Mouse (Mus musculus) forebrain, embryonic 11.5 days (tissue): Measurements from ENCODE around the gene Slc34a3. TPM values are rescaled to one million over a fixed set of nuclear protein-coding genes. Genes with fewer than 3 reads are reported as not detected.
A peak's percentile ranks its signal among the peaks of the same experiment; 100 is the strongest.

Experiments
- ATAC-seq: fragments of 200-750 bp; cut with Nextera tagmentation; replicated peaks from 2 replicates; pipeline ENCODE4 v1.8.0; 2017; ENCODE audit warnings: moderate TSS enrichment; ENCODE audit not compliant: low FRiP score
- DNase-seq: peaks from one replicate; pipeline ENCODE4 v3.0.0-alpha.2; 2017; ENCODE audit warnings: low spot score
- H3K27ac ChIP-seq: fragments of 300-500 bp; sonication (generic); 2 replicates; pipeline ENCODE4 v1.5.1; 2014; ENCODE audit warnings: low read depth, low read length
- H3K27me3 ChIP-seq: fragments of 300-500 bp; sonication (generic); 2 replicates; pipeline ENCODE4 v1.6.1; 2014; ENCODE audit warnings: mild to moderate bottlenecking, low read length, mixed read lengths; ENCODE audit not compliant: control insufficient read depth, insufficient read depth
- H3K36me3 ChIP-seq: fragments of 300-500 bp; sonication (generic); 2 replicates; pipeline ENCODE4 v1.6.1; 2014; ENCODE audit warnings: mild to moderate bottlenecking, low read length, moderate library complexity, mixed read lengths; ENCODE audit not compliant: control insufficient read depth, insufficient read depth
- H3K4me1 ChIP-seq: fragments of 300-500 bp; sonication (generic); replicated peaks from 2 replicates; pipeline ENCODE4 v1.6.1; 2014; ENCODE audit warnings: low read length, mixed read lengths; ENCODE audit not compliant: control insufficient read depth, insufficient read depth
- H3K4me2 ChIP-seq: fragments of 300-500 bp; sonication (generic); 2 replicates; pipeline ENCODE4 v1.6.1; 2014; ENCODE audit warnings: low read depth, mild to moderate bottlenecking, low read length, moderate library complexity, mixed read lengths; ENCODE audit not compliant: severe bottlenecking
- H3K4me3 ChIP-seq: fragments of 300-500 bp; sonication (generic); 2 replicates; pipeline ENCODE4 v1.5.1; 2014; ENCODE audit warnings: low read depth, low read length
- H3K9ac ChIP-seq: fragments of 300-500 bp; sonication (generic); 2 replicates; pipeline ENCODE4 v1.6.1; 2014; ENCODE audit warnings: low read length
- H3K9me3 ChIP-seq: fragments of 300-500 bp; sonication (generic); 2 replicates; pipeline ENCODE4 v1.6.1; 2016; ENCODE audit warnings: low read length, mixed read lengths; ENCODE audit not compliant: control insufficient read depth
- WGBS: fragments of 180-500 bp; shearing (Covaris S2); extraction: QIAGEN DNeasy Blood & Tissue Kit; methylation state at CpG from one replicate; pipeline ENCODE4 v1.1.7; 2014; 5-methylcytosine and 5-hydroxymethylcytosine counted together
- polyA plus RNA-seq: library from polyadenylated mRNA; unstranded; fragments of >200 nt; fragmentation: Nextera tagmentation; extraction: Ambion mirVana; gene quantifications from 2 replicates; pipeline ENCODE4 v1.2.1, GENCODE M21; 2014

The Slc34a3 gene
- polyA plus RNA-seq, 1 experiment from 2014 or later, result not detected

DNA sequence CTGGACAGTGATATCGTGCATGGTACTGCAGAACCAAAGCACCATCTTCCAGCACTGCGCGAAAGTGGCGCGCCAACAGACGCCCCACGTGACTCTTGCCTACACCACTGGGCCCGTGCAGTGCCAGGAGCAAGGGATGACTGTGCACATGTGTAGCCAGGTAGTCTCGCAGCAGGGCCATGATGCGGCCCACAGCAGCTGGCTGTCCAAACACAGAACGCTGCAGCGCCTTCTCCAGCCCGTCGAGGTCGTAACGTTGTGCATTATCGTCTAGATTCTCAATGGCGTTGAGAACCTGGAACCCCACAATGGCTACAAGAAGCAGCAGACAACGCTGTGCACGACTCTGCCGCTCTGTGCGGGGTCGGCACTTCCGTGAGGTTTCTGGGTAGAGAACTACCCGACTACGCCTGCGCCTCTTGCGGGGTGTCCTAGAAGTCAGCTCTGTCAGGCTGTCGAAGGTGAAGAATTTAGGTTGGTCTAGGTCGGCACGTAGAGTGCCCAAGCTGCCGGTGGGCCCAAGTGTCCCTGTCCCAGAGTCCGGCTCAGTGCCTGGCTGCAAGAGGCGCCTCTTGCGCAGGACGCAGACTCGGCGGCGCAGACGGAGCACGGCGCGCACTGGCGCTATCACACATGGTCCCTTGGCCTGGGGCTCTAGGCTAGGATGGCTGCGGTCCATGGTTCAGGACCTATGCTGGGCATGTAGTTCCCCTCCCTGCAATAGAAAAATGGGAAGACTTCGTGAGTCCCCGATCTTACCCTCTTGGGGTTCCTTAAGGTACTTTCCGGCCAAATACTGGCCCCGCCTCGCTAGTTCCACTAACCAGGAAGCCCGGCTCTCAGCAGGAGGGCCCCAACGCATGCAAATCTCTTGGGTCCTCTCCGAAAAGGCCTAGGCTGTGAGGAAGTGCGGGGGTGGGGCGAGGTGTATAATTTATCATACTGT is 38.7 kb downstream of the Slc34a3 start:
- ATAC-seq (no peak), DNase-seq (no peak)
- H3K4me1 ChIP-seq, result no peaks in the 10 kb centered on the region; the same call in 1 of the 2 replicates
- H3K27ac ChIP-seq, result no peak overlapping the region
- H3K9ac ChIP-seq, result no peak overlapping the region
- no peaks in the 10 kb centered on the region for H3K9me3 ChIP-seq
- whole genome bisulfite sequencing, result 22% methylated on average over 55 of the region's 55 CpGs
- 0 out of 2 replicates have a peak overlapping the region, but pooled peaks have one; percentile 15 for H3K4me2 ChIP-seq
- peaks cover 6% of the 10 kb centered on the region for H3K36me3 ChIP-seq
- H3K27me3 ChIP-seq, result peaks cover 23% of the 10 kb centered on the region
- H3K4me3 ChIP-seq, result no peak overlapping the region

DNA sequence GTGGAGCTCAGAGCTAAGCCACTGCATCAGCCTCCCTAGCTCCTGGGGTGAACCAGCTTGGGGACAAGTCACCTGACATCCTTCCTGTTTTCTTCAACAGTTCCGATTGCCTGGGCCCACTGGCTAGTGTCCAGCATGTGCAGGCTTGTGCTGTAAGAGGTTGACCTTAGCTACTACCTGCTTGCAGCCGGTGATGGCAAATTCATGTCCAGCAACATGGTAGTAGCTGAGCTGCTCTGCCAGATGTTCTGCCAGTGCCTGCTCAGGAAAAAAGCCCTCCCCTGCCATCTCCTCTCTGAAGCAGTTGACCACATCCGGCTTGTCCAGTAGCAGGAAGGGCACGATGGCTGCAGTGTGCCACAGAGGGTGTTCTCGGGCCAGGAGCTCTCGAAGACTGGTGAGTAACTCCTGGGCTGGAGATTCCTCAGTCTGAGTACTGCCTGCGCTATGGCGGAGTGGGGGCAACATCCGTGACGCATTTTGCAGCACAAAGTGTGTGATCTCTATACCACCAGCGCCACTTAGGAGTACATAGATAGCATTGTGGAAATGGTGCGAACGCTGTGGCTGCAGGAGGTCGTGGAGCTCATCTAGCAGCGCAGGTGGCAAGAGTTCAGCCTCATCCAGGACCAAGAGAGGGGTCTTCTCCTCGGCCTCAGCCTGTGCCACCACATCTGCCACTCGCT is 39.5 kb downstream of the Slc34a3 start:
- DNase-seq (no peak), ATAC-seq (no peak)
- 85% methylated on average over 17 of the region's 17 CpGs for WGBS
- H3K27me3 ChIP-seq, result peaks cover 23% of the 10 kb centered on the region
- no peak overlapping the region for H3K4me2 ChIP-seq
- H3K36me3 ChIP-seq, result no peaks in the 10 kb centered on the region
- H3K9me3 ChIP-seq, result no peaks in the 10 kb centered on the region
- no peaks in the 10 kb centered on the region; the same call in 1 of the 2 replicates for H3K4me1 ChIP-seq
- H3K9ac ChIP-seq, result no peak overlapping the region
- H3K27ac ChIP-seq, result no peak overlapping the region
- no peak overlapping the region for H3K4me3 ChIP-seq

DNA sequence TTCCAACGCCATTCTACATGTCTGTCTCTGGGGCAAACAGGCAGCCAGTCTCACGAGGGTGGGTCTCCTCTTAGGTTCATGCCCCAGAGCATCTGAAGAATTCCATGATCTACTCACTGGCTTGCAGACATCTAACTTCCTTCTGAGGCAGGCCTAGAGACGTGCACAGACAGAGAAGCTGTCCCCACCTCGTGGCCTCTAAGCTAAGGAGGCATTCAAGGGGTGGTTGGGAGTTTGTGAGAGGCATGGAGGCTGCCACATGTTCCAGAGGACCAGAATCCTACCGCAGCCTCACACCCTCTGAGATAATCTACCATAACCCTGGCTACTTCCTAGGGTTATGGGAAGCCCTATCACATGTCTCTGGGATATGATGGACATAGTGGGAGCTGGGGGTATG is 40.2 kb downstream of the Slc34a3 start:
- H3K27me3 ChIP-seq, result peaks cover 23% of the 10 kb centered on the region
- H3K36me3 ChIP-seq, result no peaks in the 10 kb centered on the region
- H3K4me2 ChIP-seq, result no peak overlapping the region
- no peak for DNase-seq
- H3K9ac ChIP-seq, result no peak overlapping the region
- H3K4me1 ChIP-seq, result no peaks in the 10 kb centered on the region; the same call in 1 of the 2 replicates
- no peak for ATAC-seq
- 79% methylated on average over 5 of the region's 5 CpGs for WGBS
- no peak overlapping the region for H3K27ac ChIP-seq
- H3K4me3 ChIP-seq, result no peak overlapping the region
- no peaks in the 10 kb centered on the region for H3K9me3 ChIP-seq

DNA sequence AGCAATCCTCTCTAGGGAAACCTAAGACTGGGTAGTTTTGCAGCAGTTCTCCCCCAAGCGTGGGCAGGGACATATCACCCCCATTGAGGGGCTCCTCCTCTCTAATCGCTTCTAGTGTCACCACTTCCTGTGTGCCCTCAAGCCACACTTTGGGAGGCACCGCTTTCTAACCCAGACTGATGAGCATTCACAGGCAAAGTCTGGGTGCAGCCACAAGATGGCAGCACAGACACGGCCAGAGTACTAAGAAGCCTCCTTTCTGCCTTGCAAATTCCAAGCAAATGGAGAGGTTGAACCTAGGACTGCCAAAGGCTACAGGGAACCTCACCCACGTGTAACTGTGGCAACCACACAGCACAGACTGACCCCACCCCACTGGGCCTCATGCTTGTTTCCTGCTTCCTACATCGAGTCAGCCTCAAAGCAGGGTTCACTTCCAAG is 40.8 kb downstream of the Slc34a3 start:
- Histone ChIP-seq H3K4me1 (no peaks in the 10 kb centered on the region; the same call in 1 of the 2 replicates), H3K4me2 (no peak overlapping the region), H3K27ac (no peak overlapping the region), H3K36me3 (no peaks in the 10 kb centered on the region), H3K27me3 (peaks cover 23% of the 10 kb centered on the region), H3K4me3 (no peak overlapping the region), H3K9ac (no peak overlapping the region), H3K9me3 (no peaks in the 10 kb centered on the region)
- DNase-seq (peak; percentile 90), ATAC-seq (peak; percentile 85)
- 3% methylated on average over 6 of the region's 6 CpGs for whole genome bisulfite sequencing

DNA sequence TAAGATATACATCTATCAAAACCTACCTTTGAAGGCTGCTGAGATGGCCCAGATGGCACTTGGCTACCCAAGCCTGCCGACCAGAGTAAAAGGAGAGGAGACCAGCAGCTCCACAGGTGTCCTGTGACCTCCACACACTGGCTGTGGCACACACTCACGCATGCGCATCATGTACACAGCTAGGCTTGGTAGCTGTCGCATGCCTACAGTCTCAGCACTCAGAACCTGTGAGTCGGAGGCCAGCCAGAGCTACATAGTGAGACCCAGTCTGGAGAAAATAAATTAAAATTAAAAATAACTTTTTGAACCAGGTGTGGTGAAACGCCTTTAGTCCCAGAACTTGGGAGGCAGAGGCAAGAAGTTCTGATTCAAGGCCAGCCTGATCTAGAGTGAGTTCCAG is 46.3 kb downstream of the Slc34a3 start:
- no peaks in the 10 kb centered on the region for H3K9me3 ChIP-seq
- no peak overlapping the region for H3K4me2 ChIP-seq
- no peak overlapping the region for H3K27ac ChIP-seq
- WGBS, result 86% methylated on average over 6 of the region's 6 CpGs
- no peak for DNase-seq
- peaks cover 17% of the 10 kb centered on the region; the same call in 1 of the 2 replicates for H3K4me1 ChIP-seq
- no peak overlapping the region for H3K9ac ChIP-seq
- no peak for ATAC-seq
- H3K36me3 ChIP-seq, result peaks cover 2% of the 10 kb centered on the region; the same call in 1 of the 2 replicates
- no peaks in the 10 kb centered on the region for H3K27me3 ChIP-seq
- no peak overlapping the region for H3K4me3 ChIP-seq

DNA sequence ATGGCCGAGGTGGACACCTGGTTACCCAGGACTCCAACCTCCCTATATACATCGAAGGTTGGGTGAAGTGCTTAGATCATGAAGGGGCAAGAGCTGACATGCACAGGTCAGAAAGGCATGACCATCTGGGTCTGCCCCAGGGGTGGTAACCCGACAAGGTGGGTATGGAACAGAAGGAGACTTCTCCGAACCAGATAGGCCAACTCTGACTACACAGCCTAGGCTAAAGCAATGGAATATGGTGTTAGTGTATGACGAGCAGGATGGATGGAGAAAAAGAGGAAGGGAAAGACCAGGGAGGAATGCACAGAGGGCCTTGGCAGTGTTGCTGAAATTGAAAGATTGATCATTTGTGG is 47.6 kb downstream of the Slc34a3 start:
- peaks cover 2% of the 10 kb centered on the region; the same call in 1 of the 2 replicates for H3K36me3 ChIP-seq
- peak overlapping the region; percentile 86 for H3K9ac ChIP-seq
- H3K4me1 ChIP-seq, result peaks cover 17% of the 10 kb centered on the region; the same call in 1 of the 2 replicates
- peak overlapping the region; percentile 98 for H3K27ac ChIP-seq
- 26% methylated on average over 5 of the region's 5 CpGs for WGBS
- H3K4me3 ChIP-seq, result peak overlapping the region; percentile 38
- ATAC-seq (no peak), DNase-seq (no peak)
- H3K4me2 ChIP-seq, result peak overlapping the region; percentile 85
- no peaks in the 10 kb centered on the region for H3K27me3 ChIP-seq
- H3K9me3 ChIP-seq, result no peaks in the 10 kb centered on the region

DNA sequence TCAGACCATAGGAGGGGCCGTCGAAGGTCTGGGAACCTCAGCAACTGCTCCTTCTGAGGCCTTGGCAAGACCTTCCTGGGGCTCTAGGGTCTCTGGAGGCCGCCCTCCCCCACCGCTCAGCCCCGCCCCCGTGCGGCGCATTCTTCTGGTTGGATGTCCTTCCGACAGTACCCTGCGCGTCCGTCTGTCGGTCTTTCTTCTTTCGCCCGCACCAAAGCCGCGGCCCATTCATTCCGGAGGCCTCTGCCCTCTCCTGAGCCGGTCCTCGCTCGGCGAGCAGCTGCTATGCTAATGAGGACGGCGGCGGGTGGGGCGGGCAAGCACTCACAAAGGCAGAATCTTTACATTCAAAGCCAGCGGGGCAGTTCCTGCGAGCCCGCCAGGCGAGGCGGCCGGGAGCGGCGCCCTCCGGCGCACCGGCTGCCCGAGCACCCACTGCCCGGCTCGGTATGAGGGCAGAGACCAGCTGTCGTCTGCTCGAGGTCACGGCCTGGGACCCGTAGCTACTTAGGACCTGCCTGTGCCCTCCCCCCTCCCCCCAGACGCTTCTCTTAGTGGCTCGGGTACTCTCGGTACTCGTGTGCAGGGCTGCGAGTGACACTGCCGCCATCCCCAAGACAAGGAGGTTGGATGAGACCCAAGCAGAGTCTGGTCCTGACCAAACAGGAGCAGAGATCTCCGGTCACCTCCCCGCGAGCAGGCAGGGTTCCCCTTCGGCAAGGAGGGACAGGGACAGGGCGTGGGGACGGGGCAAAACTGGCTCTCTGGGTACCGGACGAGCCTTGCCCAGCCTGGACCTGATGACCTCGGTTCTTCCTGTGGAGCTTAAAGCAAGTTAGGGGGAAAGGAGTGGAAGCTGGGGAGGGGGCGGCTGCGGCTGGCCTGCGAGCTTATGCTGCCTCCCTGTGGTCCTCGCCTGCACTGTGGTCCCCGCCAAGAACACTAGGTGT is 48.3 kb downstream of the Slc34a3 start:
- no peaks in the 10 kb centered on the region for H3K9me3 ChIP-seq
- peaks cover 17% of the 10 kb centered on the region; the same call in 1 of the 2 replicates for H3K4me1 ChIP-seq
- ATAC-seq (peak; percentile 84), DNase-seq (peak; percentile 95)
- peak overlapping the region; percentile 86 for H3K9ac ChIP-seq
- under 1% methylated on average over 64 of the region's 64 CpGs for WGBS
- H3K36me3 ChIP-seq, result peaks cover 2% of the 10 kb centered on the region; the same call in 1 of the 2 replicates
- H3K4me2 ChIP-seq, result peak overlapping the region; percentile 85
- H3K4me3 ChIP-seq, result peak overlapping the region; percentile 38
- no peaks in the 10 kb centered on the region for H3K27me3 ChIP-seq
- H3K27ac ChIP-seq, result peak overlapping the region; percentile 98
